Mouse (Mus musculus) neural tube, embryonic 14.5 days (tissue): Measurements from ENCODE around the gene Rpp14. TPM values are rescaled to one million over a fixed set of nuclear protein-coding genes. Genes with fewer than 3 reads are reported as not detected.

ENCODE experiments used
- ATAC-seq: fragments of 200-750 bp; cut with Nextera tagmentation; 2 replicates; pipeline ENCODE4 v1.8.0; 2017; ENCODE audit warnings: low read depth, mild to moderate bottlenecking, moderate TSS enrichment, moderate library complexity
- H3K27ac ChIP-seq: fragments of 300-500 bp; sonication (generic); 2 replicates; pipeline ENCODE4 v1.5.1; 2014; ENCODE audit warnings: low read depth, mild to moderate bottlenecking, control low read depth, low read length, moderate library complexity, mixed read lengths
- H3K27me3 ChIP-seq: fragments of 300-500 bp; sonication (generic); 2 replicates; pipeline ENCODE4 v1.6.1; 2014; ENCODE audit warnings: low read length; ENCODE audit not compliant: control insufficient read depth, insufficient read depth
- H3K36me3 ChIP-seq: fragments of 300-500 bp; sonication (generic); 2 replicates; pipeline ENCODE4 v1.6.1; 2014; ENCODE audit warnings: low read length, mixed read lengths; ENCODE audit not compliant: control insufficient read depth, insufficient read depth
- H3K4me1 ChIP-seq: fragments of 300-500 bp; sonication (generic); 2 replicates; pipeline ENCODE4 v1.6.1; 2014; ENCODE audit warnings: low read length; ENCODE audit not compliant: control insufficient read depth, insufficient read depth
- H3K4me2 ChIP-seq: fragments of 300-500 bp; sonication (generic); 2 replicates; pipeline ENCODE4 v1.6.1; 2014; ENCODE audit warnings: mild to moderate bottlenecking, low read depth, low read length, control low read depth
- H3K4me3 ChIP-seq: fragments of 300-500 bp; sonication (generic); 2 replicates; pipeline ENCODE4 v1.5.1; 2014; ENCODE audit warnings: low read depth, low read length, control low read depth, mixed read lengths
- H3K9ac ChIP-seq: fragments of 300-500 bp; sonication (generic); replicated peaks from 2 replicates; pipeline ENCODE4 v1.6.1; 2014; ENCODE audit warnings: low read depth, mild to moderate bottlenecking, control low read depth, low read length, mixed read lengths
- H3K9me3 ChIP-seq: fragments of 300-500 bp; sonication (generic); 2 replicates; pipeline ENCODE4 v1.6.1; 2016; ENCODE audit warnings: low read length; ENCODE audit not compliant: control insufficient read depth
- WGBS: fragments of 180-500 bp; shearing (Covaris S2); extraction: QIAGEN DNeasy Blood & Tissue Kit; methylation state at CpG from one replicate; pipeline ENCODE4 v1.1.7; 2014; 5-methylcytosine and 5-hydroxymethylcytosine counted together
- polyA plus RNA-seq: library from polyadenylated mRNA; unstranded; fragments of >200 nt; fragmentation: Nextera tagmentation; extraction: Ambion mirVana; gene quantifications from 2 replicates; pipeline ENCODE4 v1.2.1, GENCODE M21; 2014

The Rpp14 gene
- polyA plus RNA-seq, 1 experiment from 2014 or later: 54.0 TPM

DNA sequence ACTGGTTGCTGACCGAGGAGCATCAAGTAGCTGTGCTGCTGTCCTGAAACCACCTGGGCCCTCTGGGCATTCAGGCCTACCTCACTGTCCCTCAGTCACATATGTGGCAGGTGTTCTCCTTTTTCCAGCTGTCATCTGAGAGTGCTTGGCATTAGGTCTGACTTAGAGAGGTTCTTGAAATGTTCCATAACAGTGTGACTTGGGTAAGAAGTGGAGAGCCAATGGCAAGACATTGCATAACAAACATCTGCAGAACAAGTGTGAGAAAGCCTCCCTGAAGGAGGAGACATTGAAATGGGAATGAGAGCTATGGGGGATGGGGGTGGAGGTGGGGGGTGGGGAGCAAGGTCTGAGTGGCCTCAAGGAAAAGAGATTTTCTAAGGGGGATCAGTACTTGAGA, 2.8 kb downstream of the Rpp14 start:
- no peak overlapping the region for H3K9ac ChIP-seq
- H3K4me1 ChIP-seq: peaks cover 13% of the 10 kb centered on the region
- no peaks in the 10 kb centered on the region for H3K27me3 ChIP-seq
- H3K4me3 ChIP-seq: no peak overlapping the region
- peaks cover 17% of the 10 kb centered on the region; the same call in 1 of the 2 replicates for H3K36me3 ChIP-seq
- WGBS: 91% methylated on average over 1 of the region's 1 CpGs
- no peaks in the 10 kb centered on the region for H3K9me3 ChIP-seq
- ATAC-seq: no peak
- H3K4me2 ChIP-seq: no peak overlapping the region
- no peak overlapping the region for H3K27ac ChIP-seq

DNA sequence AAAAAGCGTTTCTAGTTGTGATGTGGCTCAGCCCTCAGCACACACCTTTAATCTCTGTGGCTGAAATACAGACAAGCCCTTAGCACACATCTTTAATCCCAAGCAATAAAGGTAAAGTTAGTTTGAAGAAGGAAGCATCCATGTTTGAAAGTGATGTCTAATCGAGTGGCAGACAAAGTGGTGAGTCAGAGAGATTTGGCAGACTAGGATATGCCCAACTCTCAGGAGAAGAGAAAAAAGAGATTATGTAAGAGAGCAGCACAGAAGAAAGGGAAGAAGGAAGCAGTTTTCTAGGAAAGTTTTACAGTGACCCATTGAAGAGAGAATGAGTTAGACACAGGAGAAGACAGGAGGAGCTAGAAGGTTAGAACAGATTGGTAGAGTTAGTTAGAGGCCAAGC, 8.8 kb downstream of the Rpp14 start:
- peaks cover 37% of the 10 kb centered on the region for H3K36me3 ChIP-seq
- no peak for ATAC-seq
- no peak overlapping the region for H3K9ac ChIP-seq
- H3K27ac ChIP-seq: no peak overlapping the region
- H3K27me3 ChIP-seq: no peaks in the 10 kb centered on the region
- H3K4me3 ChIP-seq: no peak overlapping the region
- H3K9me3 ChIP-seq: no peaks in the 10 kb centered on the region
- whole genome bisulfite sequencing: 99% methylated on average over 2 of the region's 2 CpGs
- no peaks in the 10 kb centered on the region for H3K4me1 ChIP-seq
- no peak overlapping the region for H3K4me2 ChIP-seq

DNA sequence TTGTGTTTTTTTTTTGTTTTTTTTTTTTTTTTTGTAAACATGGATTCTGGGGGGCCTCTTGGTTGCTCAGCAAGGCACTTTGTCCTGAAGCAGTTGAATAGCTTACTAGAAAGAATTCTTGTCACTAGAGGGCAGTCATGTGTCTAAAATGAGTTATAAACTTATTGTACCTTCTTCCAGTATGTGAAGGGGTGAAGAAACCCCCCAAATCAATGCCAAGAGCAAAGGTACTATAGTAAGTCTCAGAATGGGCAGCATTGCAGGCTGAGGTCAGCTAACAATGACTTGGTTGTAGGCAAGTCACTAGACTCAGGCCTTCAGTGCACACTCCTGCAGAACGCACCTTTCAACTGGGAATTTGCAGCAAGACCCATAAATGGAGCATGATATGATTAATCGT, 12.4 kb downstream of the Rpp14 start:
- 97% methylated on average over 2 of the region's 2 CpGs for WGBS

DNA sequence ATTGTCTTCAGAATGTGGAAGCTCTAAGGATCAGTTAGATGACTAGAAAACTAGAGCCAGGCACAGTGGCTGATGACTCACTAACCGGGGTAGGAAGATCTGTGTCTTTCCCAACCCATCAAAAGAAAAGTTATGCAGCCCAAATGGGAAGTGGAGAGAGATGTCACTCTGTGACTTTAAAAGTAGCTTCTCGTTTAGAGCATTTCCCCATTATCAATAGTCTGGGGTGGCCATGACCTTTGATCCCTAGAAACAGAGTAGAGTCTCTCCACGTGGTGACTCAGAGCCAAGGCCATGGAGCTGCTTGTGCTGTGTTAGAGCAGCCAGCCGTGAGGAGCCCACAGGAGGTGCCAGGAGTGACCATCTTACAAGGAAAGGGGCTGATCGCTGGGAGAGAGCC, 13.3 kb downstream of the Rpp14 start:
- no peak for ATAC-seq
- Histone ChIP-seq H3K27ac (no peak overlapping the region), H3K9me3 (no peaks in the 10 kb centered on the region), H3K9ac (no peak overlapping the region), H3K4me3 (no peak overlapping the region), H3K27me3 (no peaks in the 10 kb centered on the region), H3K4me2 (no peak overlapping the region), H3K4me1 (0 out of 2 replicates have a peak, but pooled peaks cover 4% of the 10 kb centered on the region), H3K36me3 (peaks cover 21% of the 10 kb centered on the region)
- 32% methylated on average over 5 of the region's 5 CpGs for WGBS

More for the DNA sequence above, 12.4 kb downstream of the Rpp14 start:
- no peaks in the 10 kb centered on the region for H3K27me3 ChIP-seq
- no peak overlapping the region for H3K4me2 ChIP-seq
- peaks cover 24% of the 10 kb centered on the region for H3K36me3 ChIP-seq
- H3K9me3 ChIP-seq: no peaks in the 10 kb centered on the region
- no peak overlapping the region for H3K9ac ChIP-seq
- ATAC-seq: no peak
- H3K4me3 ChIP-seq: no peak overlapping the region
- H3K27ac ChIP-seq: no peak overlapping the region
- 0 out of 2 replicates have a peak, but pooled peaks cover under 1% of the 10 kb centered on the region for H3K4me1 ChIP-seq

DNA sequence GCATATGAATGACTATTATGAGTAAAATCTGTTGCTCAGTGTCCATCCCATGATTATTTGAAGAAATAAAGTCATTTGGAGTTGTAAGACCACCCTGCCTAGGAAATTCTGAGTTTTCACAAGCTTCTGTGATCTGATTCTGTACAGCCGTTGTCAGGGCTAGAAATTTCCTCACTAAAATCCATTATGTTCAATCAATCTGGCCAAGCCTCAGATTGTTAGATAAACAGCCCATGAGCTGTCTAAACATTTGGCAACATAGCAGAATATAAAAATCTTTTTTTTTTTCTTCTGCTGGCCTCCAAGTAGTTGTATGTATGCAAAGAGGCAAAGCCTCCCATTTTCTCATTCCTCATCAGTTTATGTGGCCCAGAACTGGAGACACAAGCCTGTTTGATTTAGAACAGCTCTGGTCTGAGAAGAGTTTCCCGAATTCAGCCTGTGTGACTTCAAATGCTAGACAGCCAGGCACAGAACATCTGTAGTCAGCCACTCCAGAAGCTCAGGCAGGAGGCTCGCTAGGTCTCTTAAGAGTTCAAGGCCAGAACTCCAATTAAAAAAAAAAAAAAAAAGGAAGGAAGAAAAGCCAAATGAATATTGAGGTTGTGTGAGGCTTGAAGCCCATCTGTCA, 14.9 kb downstream of the Rpp14 start:
- no peak for ATAC-seq
- H3K9ac ChIP-seq: no peak overlapping the region; the same call in 1 of the 2 replicates
- H3K4me1 ChIP-seq: peaks cover 10% of the 10 kb centered on the region
- no peak overlapping the region for H3K27ac ChIP-seq
- peaks cover 7% of the 10 kb centered on the region for H3K36me3 ChIP-seq
- H3K4me2 ChIP-seq: no peak overlapping the region
- H3K9me3 ChIP-seq: no peaks in the 10 kb centered on the region
- WGBS: 74% methylated on average over 3 of the region's 3 CpGs
- H3K27me3 ChIP-seq: no peaks in the 10 kb centered on the region
- no peak overlapping the region for H3K4me3 ChIP-seq

DNA sequence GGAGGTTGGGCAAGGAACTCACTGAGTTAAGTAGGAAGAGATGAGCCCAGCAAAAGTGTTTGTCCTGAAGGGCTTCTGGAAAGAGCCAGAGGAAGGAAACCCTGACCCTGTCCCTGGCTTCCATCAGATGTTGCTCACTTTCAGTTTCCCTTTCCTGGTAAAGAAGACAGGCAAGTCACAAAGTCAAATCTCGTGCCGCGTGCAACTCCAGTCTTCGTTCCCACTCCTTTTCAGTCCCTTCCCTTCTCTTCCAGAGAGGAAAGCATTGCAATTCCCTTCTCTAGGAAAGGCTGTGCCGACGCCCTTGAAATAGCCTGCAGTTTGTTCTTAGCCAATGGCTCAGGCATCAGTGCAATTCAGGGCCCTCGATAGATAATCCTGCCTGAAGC, 15.4 kb downstream of the Rpp14 start:
- H3K4me2 ChIP-seq: no peak overlapping the region
- ATAC-seq: no peak
- H3K4me1 ChIP-seq: peaks cover 10% of the 10 kb centered on the region
- peaks cover 3% of the 10 kb centered on the region; the same call in 1 of the 2 replicates for H3K36me3 ChIP-seq
- no peaks in the 10 kb centered on the region for H3K27me3 ChIP-seq
- WGBS: 71% methylated on average over 7 of the region's 7 CpGs
- H3K27ac ChIP-seq: no peak overlapping the region
- no peak overlapping the region for H3K4me3 ChIP-seq
- H3K9ac ChIP-seq: no peak overlapping the region; the same call in 1 of the 2 replicates
- no peaks in the 10 kb centered on the region for H3K9me3 ChIP-seq

DNA sequence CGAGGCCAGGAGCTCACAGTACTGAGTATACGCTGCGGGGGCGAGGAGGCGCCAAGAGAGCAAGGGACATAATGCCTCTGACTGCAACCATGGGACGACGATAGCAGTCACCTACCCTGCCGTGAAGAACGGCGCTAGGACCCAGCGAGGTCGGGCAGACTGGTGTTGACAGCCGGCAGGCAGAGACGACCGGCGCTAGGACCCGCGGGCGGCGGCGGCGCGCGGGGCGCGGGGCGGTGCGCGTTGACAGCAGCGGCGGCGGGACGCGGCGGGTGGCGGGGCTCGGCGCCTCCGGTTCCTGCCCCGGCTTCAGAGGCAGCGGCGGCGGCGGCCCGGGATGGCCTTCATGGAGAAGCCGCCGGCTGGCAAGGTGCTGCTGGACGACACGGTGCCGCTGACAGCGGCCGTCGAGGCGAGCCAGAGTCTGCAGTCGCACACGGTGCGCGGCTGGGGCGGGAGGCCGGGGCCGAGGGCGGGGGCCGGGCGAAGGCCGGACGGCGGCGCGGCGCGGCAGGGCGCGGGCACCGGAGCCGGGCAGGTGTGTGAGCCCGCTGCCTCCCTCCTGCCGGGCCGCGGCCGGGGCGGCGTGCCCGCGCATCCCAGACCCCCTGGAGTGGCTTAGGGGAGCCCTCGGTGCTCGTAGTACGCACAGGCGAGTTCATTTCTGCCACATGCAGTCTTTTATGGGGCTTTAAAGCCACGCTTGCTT, 18.0 kb downstream of the Rpp14 start, which contains the start of gene Pxk:
Pxk (plus strand) TSS at position 234 of the 709 bp plus-strand sequence.
- peaks cover 13% of the 10 kb centered on the region for H3K4me1 ChIP-seq
- H3K4me3 ChIP-seq: peak within 1 kb of the TSS; percentile 93
- WGBS: 0% methylated on average over 66 of the region's 89 CpGs
- H3K9me3 ChIP-seq: no peaks in the 10 kb centered on the region
- peak within 1 kb of the TSS; percentile 72 for H3K4me2 ChIP-seq
- ATAC-seq: peak; percentile 96
- peak within 1 kb of the TSS; percentile 82 for H3K27ac ChIP-seq
- peak within 1 kb of the TSS; percentile 92 for H3K9ac ChIP-seq
- H3K27me3 ChIP-seq: no peaks in the 10 kb centered on the region
- H3K36me3 ChIP-seq: no peaks in the 10 kb centered on the region

DNA sequence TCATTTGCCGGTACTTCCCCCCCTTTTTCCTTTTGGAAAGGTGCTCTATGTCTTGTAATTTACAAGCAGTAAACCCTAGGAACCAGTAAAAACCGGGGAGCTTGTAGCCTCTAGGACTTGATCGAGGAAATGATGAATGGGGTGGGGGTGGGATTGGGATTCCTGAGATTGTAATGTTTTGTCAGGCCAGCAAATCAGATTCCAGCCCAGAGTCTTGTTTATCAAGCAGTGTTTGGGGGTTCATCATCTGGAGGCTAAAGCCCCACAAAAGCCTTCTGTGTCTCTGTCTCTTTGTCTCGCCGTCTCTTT, 18.5 kb downstream of the Rpp14 start:
- Histone ChIP-seq H3K9me3 (no peaks in the 10 kb centered on the region), H3K4me3 (peak overlapping the region; percentile 93), H3K36me3 (no peaks in the 10 kb centered on the region), H3K9ac (peak overlapping the region; percentile 92), H3K27me3 (no peaks in the 10 kb centered on the region), H3K4me2 (peak overlapping the region; percentile 72), H3K27ac (peak overlapping the region; percentile 82), H3K4me1 (peaks cover 16% of the 10 kb centered on the region)
- WGBS: 3% methylated on average over 5 of the region's 5 CpGs
- ATAC-seq: no peak; the same call in 1 of the 2 replicates

DNA sequence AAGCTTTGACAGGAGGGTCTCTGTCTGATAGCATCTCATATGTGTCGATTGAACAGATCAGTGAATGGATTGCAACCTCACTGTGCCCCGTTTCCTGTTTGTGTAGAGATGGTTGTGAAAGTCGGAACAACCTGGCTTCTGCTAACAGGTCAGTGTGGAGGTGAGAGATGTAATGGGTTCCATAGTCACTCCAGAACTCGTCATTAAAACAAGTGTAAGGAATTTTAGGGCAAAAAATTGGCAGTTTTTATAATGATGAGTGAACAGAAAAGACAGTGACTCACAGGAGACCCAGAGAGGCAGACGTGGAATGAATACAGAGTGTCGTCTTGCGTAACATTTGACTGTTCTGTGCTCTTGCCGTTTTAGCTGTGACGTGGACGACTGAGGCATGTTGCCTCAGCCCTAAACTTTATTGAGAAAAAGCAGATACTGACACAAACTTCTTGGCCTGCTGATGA, 19.4 kb downstream of the Rpp14 start:
- Histone ChIP-seq H3K36me3 (no peaks in the 10 kb centered on the region), H3K4me1 (peaks cover 16% of the 10 kb centered on the region), H3K9me3 (no peaks in the 10 kb centered on the region), H3K27ac (no peak overlapping the region), H3K4me3 (peak overlapping the region; percentile 93), H3K27me3 (no peaks in the 10 kb centered on the region), H3K9ac (no peak overlapping the region), H3K4me2 (peak overlapping the region; percentile 72)
- ATAC-seq: no peak
- 68% methylated on average over 10 of the region's 10 CpGs for WGBS
